Mouse (Mus musculus) cerebellum, adult 2 months (tissue): ENCODE data around the gene Gk5.

ENCODE experiments used
- CTCF ChIP-seq: fragments of 200-500 bp; IDR thresholded peaks from 2 replicates; pipeline ENCODE4 v1.5.1; 2011; ENCODE audit warnings: low read depth, mild to moderate bottlenecking, control low read depth, low read length, moderate library complexity, borderline replicate concordance; ENCODE audit not compliant: insufficient read depth
- POLR2A ChIP-seq: fragments of 200-500 bp; IDR thresholded peaks from 2 replicates; pipeline ENCODE4 v1.6.1; 2011; ENCODE audit warnings: low read length, control low read depth, borderline replicate concordance; ENCODE audit not compliant: insufficient read depth

DNA sequence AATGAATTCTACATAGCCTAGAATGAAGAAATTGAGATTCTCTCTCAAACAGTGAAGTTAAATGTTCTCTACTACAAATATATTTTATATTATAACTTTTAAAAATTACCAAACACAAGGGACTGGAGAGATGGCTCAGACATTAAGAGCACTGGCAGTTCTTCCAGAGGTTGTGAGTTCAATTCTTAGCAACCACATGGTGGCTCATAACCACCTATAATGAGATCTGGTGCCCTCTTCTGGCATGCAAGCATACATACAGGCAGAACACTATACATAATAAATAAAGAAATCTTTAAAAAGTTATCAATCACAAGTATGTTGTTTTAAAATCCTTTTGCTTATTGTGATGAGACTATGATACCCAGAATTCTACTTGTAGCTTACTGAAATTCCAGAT lies 98.6 kb downstream of the Gk5 start:
- TF ChIP-seq POLR2A = no peak
- no peak for TF ChIP-seq CTCF
